Comparison of ENCODE assay signal across 8 mouse cellular contexts in the genomic region with DNA sequence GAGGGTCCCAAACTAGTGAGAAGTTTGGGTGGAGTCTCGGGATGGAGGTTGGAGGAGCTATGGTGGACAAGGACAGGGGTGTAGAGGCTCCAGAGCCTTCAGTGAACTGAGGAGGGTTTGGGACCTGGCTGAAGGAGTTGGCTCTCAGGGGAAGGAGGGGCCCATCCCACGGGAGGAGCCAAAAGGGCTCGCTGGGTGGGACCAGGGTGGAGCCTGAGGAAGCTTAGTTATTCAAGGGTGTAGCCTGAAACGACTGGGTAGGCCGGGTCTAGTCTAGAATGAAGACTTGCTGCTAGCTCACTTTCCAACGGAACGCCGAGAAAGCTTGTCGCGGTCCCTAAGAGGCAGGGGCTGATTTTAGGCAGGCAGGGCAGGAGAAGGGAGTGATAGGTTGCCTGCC. TPM values are rescaled to one million over a fixed set of nuclear protein-coding genes. Genes with fewer than 3 reads are reported as not detected.
A peak's percentile ranks its signal among the peaks of the same experiment; 100 is the strongest.
DNase-seq lines count a peak whose midpoint lies in the region; ATAC-seq and TF ChIP-seq lines count a peak whose summit lies in the region.

No protein-coding gene starts in this region.

- H3K9me3 ChIP-seq in heart, embryonic 15.5 days (replicated peaks): no peaks in the 10 kb centered on the region
- H3K9me3 ChIP-seq in stomach, postnatal 0 days (ENCODE audit: control insufficient read depth, low read length): no peaks in the 10 kb centered on the region

- DNase-seq in 3T3-L1 (ENCODE audit: low read depth, low spot score): peak; percentile 86
- peak; percentile 77 for DNase-seq in WW6 (ENCODE audit: low read depth, low spot score)
- DNase-seq in kidney, postnatal 14 days: peak; percentile 84
- DNase-seq in stomach, postnatal 0 days (ENCODE audit: low spot score): peak; percentile 88
- no peak for DNase-seq in natural killer cell, adult 2 months (ENCODE audit: low spot score in 2 of 2)

- TF ChIP-seq POLR2A in embryonic fibroblast, embryonic 13.5 days (IDR thresholded peaks at IDR 0.05; ENCODE audit: low read depth, low read length): peak; percentile 83

- TF ChIP-seq EP300 in stomach, postnatal 0 days (optimal IDR thresholded peaks at IDR 0.05): no peak

- H3K27ac ChIP-seq in embryonic fibroblast, embryonic 13.5 days (ENCODE audit: insufficient read depth, low read length): peak overlapping the region; percentile 2; the same call in 1 of the 2 replicates
- peak overlapping the region; percentile 72 for H3K27ac ChIP-seq in heart, embryonic 15.5 days
- peak overlapping the region; percentile 86 for H3K27ac ChIP-seq in stomach, postnatal 0 days (replicated peaks)

- peak; percentile 72 for ATAC-seq in heart, embryonic 15.5 days (replicated peaks; ENCODE audit: insufficient number of reproducible peaks, insufficient read depth, low FRiP score, low read depth)
- peak; percentile 66 for ATAC-seq in megakaryocyte, adult 5-6 weeks (ENCODE audit: poor library complexity, severe bottlenecking)
- ATAC-seq in stomach, postnatal 0 days (ENCODE audit: low FRiP score, low TSS enrichment): peak; percentile 87

- under 1% methylated on average over 10 of the region's 10 CpGs for WGBS in heart, embryonic 15.5 days
- under 1% methylated on average over 10 of the region's 10 CpGs for WGBS in stomach, postnatal 0 days

- H3K4me2 ChIP-seq in heart, embryonic 15.5 days: peak overlapping the region; percentile 95
- H3K4me2 ChIP-seq in stomach, postnatal 0 days (replicated peaks; ENCODE audit: low read depth): peak overlapping the region; percentile 90

- no peaks in the 10 kb centered on the region for H3K4me1 ChIP-seq in embryonic fibroblast, embryonic 13.5 days (ENCODE audit: control insufficient read depth, insufficient read depth, low read length)
- peaks cover 18% of the 10 kb centered on the region for H3K4me1 ChIP-seq in heart, embryonic 15.5 days (replicated peaks)
- H3K4me1 ChIP-seq in stomach, postnatal 0 days (replicated peaks; ENCODE audit: control insufficient read depth, insufficient read depth): no peaks in the 10 kb centered on the region

- H3K4me3 ChIP-seq in embryonic fibroblast, embryonic 13.5 days (ENCODE audit: insufficient read depth, low read length): peak overlapping the region; percentile 42
- H3K4me3 ChIP-seq in heart, embryonic 15.5 days: peak overlapping the region; percentile 58
- peak overlapping the region; percentile 52 for H3K4me3 ChIP-seq in stomach, postnatal 0 days (ENCODE audit: low read depth, low read length)

- no peaks in the 10 kb centered on the region for H3K36me3 ChIP-seq in heart, embryonic 15.5 days
- H3K36me3 ChIP-seq in stomach, postnatal 0 days (ENCODE audit: control insufficient read depth, insufficient read depth, low read length): no peaks in the 10 kb centered on the region

- peaks cover 39% of the 10 kb centered on the region for H3K27me3 ChIP-seq in heart, embryonic 15.5 days
- no peaks in the 10 kb centered on the region for H3K27me3 ChIP-seq in stomach, postnatal 0 days (ENCODE audit: control insufficient read depth, insufficient read depth, low read length)

- TF ChIP-seq CTCF in embryonic fibroblast, embryonic 13.5 days (IDR thresholded peaks at IDR 0.05; ENCODE audit: borderline replicate concordance, insufficient read depth, low read length): no peak
- no peak for TF ChIP-seq CTCF in stomach, postnatal 0 days (IDR thresholded peaks at IDR 0.05; ENCODE audit: low read depth)

- peak overlapping the region; percentile 67 for H3K9ac ChIP-seq in heart, embryonic 15.5 days
- peak overlapping the region; percentile 62 for H3K9ac ChIP-seq in stomach, postnatal 0 days (ENCODE audit: low read length)

RNA-seq across cellular contexts. Expression of gene Tsks, which starts 9.0 kb away (rescaled TPM):
- polyA plus RNA-seq in embryonic fibroblast, embryonic 13.5 days (2011; ENCODE audit: insufficient read length, low read depth, missing spikeins): not detected in 2 replicates
- 0.13 and 0.27 TPM in 2 replicates for polyA plus RNA-seq in heart, embryonic 15.5 days (2015; fragmentation: Nextera tagmentation; extraction: Ambion mirVana)
- total RNA-seq in megakaryocyte, adult 5-6 weeks (2015): not detected in 2 replicates
- not detected in 2 replicates for total RNA-seq in megakaryocyte, adult 5-6 weeks (2017)
- 0.08 TPM in 1 of 2 replicates, not detected in the other for polyA plus RNA-seq in stomach, postnatal 0 days (2015; fragmentation: Nextera tagmentation; extraction: Ambion mirVana)

RNA-seq across cellular contexts. Expression of gene Ap2a1, which starts 22.7 kb away (rescaled TPM):
- polyA plus RNA-seq in embryonic fibroblast, embryonic 13.5 days (2011; ENCODE audit: insufficient read length, low read depth, missing spikeins): 129 and 132 TPM in 2 replicates
- polyA plus RNA-seq in heart, embryonic 15.5 days (2015; fragmentation: Nextera tagmentation; extraction: Ambion mirVana): 51.9 and 57.4 TPM in 2 replicates
- total RNA-seq in megakaryocyte, adult 5-6 weeks (2015): 33.2 and 36.1 TPM in 2 replicates
- 20.2 and 33.6 TPM in 2 replicates for total RNA-seq in megakaryocyte, adult 5-6 weeks (2017)
- 29.3 and 33.9 TPM in 2 replicates for polyA plus RNA-seq in stomach, postnatal 0 days (2015; fragmentation: Nextera tagmentation; extraction: Ambion mirVana)

RNA-seq across cellular contexts. Expression of gene Cpt1c, which starts 22.7 kb away (rescaled TPM):
- 68.9 and 82.5 TPM in 2 replicates for polyA plus RNA-seq in embryonic fibroblast, embryonic 13.5 days (2011; ENCODE audit: insufficient read length, low read depth, missing spikeins)
- polyA plus RNA-seq in heart, embryonic 15.5 days (2015; fragmentation: Nextera tagmentation; extraction: Ambion mirVana): 9.0 and 12.2 TPM in 2 replicates
- total RNA-seq in megakaryocyte, adult 5-6 weeks (2015): not detected in 2 replicates
- 0.12 TPM in 1 of 2 replicates, not detected in the other for total RNA-seq in megakaryocyte, adult 5-6 weeks (2017)
- 5.6 and 7.3 TPM in 2 replicates for polyA plus RNA-seq in stomach, postnatal 0 days (2015; fragmentation: Nextera tagmentation; extraction: Ambion mirVana)

RNA-seq across cellular contexts. Expression of gene Prmt1, which starts 34.4 kb away (rescaled TPM):
- 403 and 439 TPM in 2 replicates for polyA plus RNA-seq in embryonic fibroblast, embryonic 13.5 days (2011; ENCODE audit: insufficient read length, low read depth, missing spikeins)
- 315 and 356 TPM in 2 replicates for polyA plus RNA-seq in heart, embryonic 15.5 days (2015; fragmentation: Nextera tagmentation; extraction: Ambion mirVana)
- total RNA-seq in megakaryocyte, adult 5-6 weeks (2015): 48.4 and 55.7 TPM in 2 replicates
- 40.0 and 42.9 TPM in 2 replicates for total RNA-seq in megakaryocyte, adult 5-6 weeks (2017)
- polyA plus RNA-seq in stomach, postnatal 0 days (2015; fragmentation: Nextera tagmentation; extraction: Ambion mirVana): 181 and 185 TPM in 2 replicates

RNA-seq across cellular contexts. Expression of gene Irf3, which starts 45.5 kb away (rescaled TPM):
- 62.2 and 75.1 TPM in 2 replicates for polyA plus RNA-seq in embryonic fibroblast, embryonic 13.5 days (2011; ENCODE audit: insufficient read length, low read depth, missing spikeins)
- polyA plus RNA-seq in heart, embryonic 15.5 days (2015; fragmentation: Nextera tagmentation; extraction: Ambion mirVana): 61.6 and 76.7 TPM in 2 replicates
- total RNA-seq in megakaryocyte, adult 5-6 weeks (2015): 60.8 and 76.8 TPM in 2 replicates
- 84.8 and 89.4 TPM in 2 replicates for total RNA-seq in megakaryocyte, adult 5-6 weeks (2017)
- 55.7 and 59.8 TPM in 2 replicates for polyA plus RNA-seq in stomach, postnatal 0 days (2015; fragmentation: Nextera tagmentation; extraction: Ambion mirVana)

Comparison
In these comparisons a context has a peak if more than half of its experiments do, and no peak if none do; other contexts are left out.
1. DNase-seq: peak in 3T3-L1 (single experiment), WW6 (single experiment), kidney, postnatal 14 days (single experiment) and stomach, postnatal 0 days (single experiment); none in natural killer cell, adult 2 months (0 of 2).
2. H3K27ac ChIP-seq: peak in every context shown above with its lines; median percentile 86 in stomach, postnatal 0 days; 72 in heart, embryonic 15.5 days; 2 in embryonic fibroblast, embryonic 13.5 days.
3. Peak in every context shown above with its lines, with median percentiles within 50 percentile points of each other: H3K4me3 ChIP-seq and ATAC-seq.